Mouse (Mus musculus): ENCODE results near the gene Ahdc1. TPM values are rescaled to one million over a fixed set of nuclear protein-coding genes. Genes with fewer than 3 reads are reported as not detected.

Gene Ahdc1
- total and polyA plus RNA-seq, 3 experiments = 2.5 to 8.8 TPM; not detected in 1

- no peaks in the 10 kb centered on the region for H3K79me2 ChIP-seq (ENCODE audit: control insufficient read depth, insufficient read depth, low read length, poor library complexity)
- no peak overlapping the region for H3K27ac ChIP-seq (ENCODE audit: control insufficient read depth, low read depth, low read length)
- H3K4me1 ChIP-seq (ENCODE audit: control insufficient read depth in 1 of 2, insufficient read depth in 2 of 2, low read length in 2 of 2) = peaks cover 0 to 9% of the 10 kb centered on the region in 2 experiments; a peak in 2 of 4 replicates
- H3K9me3 ChIP-seq (replicated peaks; ENCODE audit: insufficient read depth, low read length) = no peaks in the 10 kb centered on the region
- 0 out of 4 replicates have a peak, but pooled peaks cover 0 to 1% of the 10 kb centered on the region in 2 experiments for H3K27me3 ChIP-seq (ENCODE audit: control insufficient read depth in 1 of 2, insufficient read depth in 2 of 2, low read length in 2 of 2)
- no peak overlapping the region for H3K4me3 ChIP-seq (ENCODE audit: control insufficient read depth in 1 of 2, insufficient read depth in 1 of 2, low read depth in 2 of 2, low read length in 2 of 2)
- no peak overlapping the region for H3K9ac ChIP-seq (ENCODE audit: control insufficient read depth, low read depth, low read length, poor library complexity, severe bottlenecking)
- no peak for DNase-seq (ENCODE audit: low read depth, low spot score)
- TF ChIP-seq RAD21 (IDR thresholded peaks at IDR 0.05; ENCODE audit: low read depth, low read length) = no peak
- no peak for TF ChIP-seq SIN3A (IDR thresholded peaks at IDR 0.05; ENCODE audit: low read length)
- no peak for TF ChIP-seq POLR2A (IDR thresholded peaks at IDR 0.05; ENCODE audit: control insufficient read depth in 1 of 2, insufficient read depth in 1 of 2, low read depth in 1 of 2, low read length in 2 of 2, poor library complexity in 1 of 2)
- TF ChIP-seq CHD1 (IDR thresholded peaks at IDR 0.05; ENCODE audit: low read depth, low read length) = no peak
- TF ChIP-seq POLR2AphosphoS2 (IDR thresholded peaks at IDR 0.05; ENCODE audit: low read length) = no peak
- no peak for TF ChIP-seq KAT2A (conservative IDR thresholded peaks at IDR 0.05; ENCODE audit: low read depth, low read length)
- no peak for TF ChIP-seq MAX (IDR thresholded peaks at IDR 0.05; ENCODE audit: low read length)
- TF ChIP-seq TBP (IDR thresholded peaks at IDR 0.05; ENCODE audit: low read depth, low read length) = no peak
- TF ChIP-seq BHLHE40 (IDR thresholded peaks at IDR 0.05; ENCODE audit: borderline replicate concordance, low read depth, low read length) = no peak
- TF ChIP-seq TCF12 (IDR thresholded peaks at IDR 0.05; ENCODE audit: low read depth, low read length) = no peak
- TF ChIP-seq UBTF (IDR thresholded peaks at IDR 0.05; ENCODE audit: borderline replicate concordance, insufficient read depth, low read depth, low read length) = no peak
- 0 out of 4 replicates have a peak, but pooled peaks cover 0 to 2% of the 10 kb centered on the region in 2 experiments for H3K36me3 ChIP-seq (ENCODE audit: control insufficient read depth in 1 of 2, insufficient read depth in 2 of 2, low read length in 2 of 2)
Measured at GRCm38 (mm10) chr4:133120833-133121321, 109.8 kb downstream of the Ahdc1 start.

GRCm38 (mm10) chr4:133121416-133121815 is 110.4 kb downstream of the Ahdc1 start:
- Histone ChIP-seq H3K9me3 (replicated peaks; ENCODE audit: insufficient read depth, low read length) (no peaks in the 10 kb centered on the region), H3K4me1 (ENCODE audit: control insufficient read depth in 1 of 2, insufficient read depth in 2 of 2, low read length in 2 of 2) (peaks cover 0 to 9% of the 10 kb centered on the region in 2 experiments; a peak in 2 of 4 replicates), H3K9ac (ENCODE audit: control insufficient read depth, low read depth, low read length, poor library complexity, severe bottlenecking) (no peak overlapping the region), H3K36me3 (ENCODE audit: control insufficient read depth in 1 of 2, insufficient read depth in 2 of 2, low read length in 2 of 2) (0 out of 4 replicates have a peak, but pooled peaks cover 0 to 2% of the 10 kb centered on the region in 2 experiments), H3K27me3 (ENCODE audit: control insufficient read depth in 1 of 2, insufficient read depth in 2 of 2, low read length in 2 of 2) (0 out of 4 replicates have a peak, but pooled peaks cover 0 to 1% of the 10 kb centered on the region in 2 experiments), H3K27ac (ENCODE audit: control insufficient read depth, low read depth, low read length) (no peak overlapping the region), H3K79me2 (ENCODE audit: control insufficient read depth, insufficient read depth, low read length, poor library complexity) (no peaks in the 10 kb centered on the region), H3K4me3 (ENCODE audit: control insufficient read depth in 1 of 2, insufficient read depth in 1 of 2, low read depth in 2 of 2, low read length in 2 of 2) (no peak overlapping the region)
- TF ChIP-seq CHD1 (IDR thresholded peaks at IDR 0.05; ENCODE audit: low read depth, low read length) = no peak
- no peak for TF ChIP-seq E2F4 (IDR thresholded peaks at IDR 0.05; ENCODE audit: borderline replicate concordance, low read depth, low read length)
- no peak for TF ChIP-seq POLR2AphosphoS5 (IDR thresholded peaks at IDR 0.05; ENCODE audit: borderline replicate concordance, low read depth, low read length)
- no peak for TF ChIP-seq USF2 (IDR thresholded peaks at IDR 0.05; ENCODE audit: borderline replicate concordance in 1 of 2, insufficient read depth in 1 of 2, low read depth in 1 of 2, low read length in 2 of 2)
- no peak for TF ChIP-seq CTCF (IDR thresholded peaks at IDR 0.05 in 2 of 3, conservative IDR thresholded peaks at IDR 0.05 in 1 of 3; ENCODE audit: control insufficient read depth in 1 of 3, insufficient read depth in 1 of 3, low read depth in 2 of 3, low read length in 3 of 3, poor library complexity in 1 of 3, severe bottlenecking in 1 of 3)
- TF ChIP-seq JUND (IDR thresholded peaks at IDR 0.05; ENCODE audit: low read depth, low read length) = no peak
- TF ChIP-seq MAFK (IDR thresholded peaks at IDR 0.05; ENCODE audit: borderline replicate concordance, low read depth, low read length) = no peak
- TF ChIP-seq MEF2A (IDR thresholded peaks at IDR 0.05; ENCODE audit: extremely low read depth, insufficient replicate concordance, low read depth, low read length, poor library complexity, severe bottlenecking) = no peak
- TF ChIP-seq ZMIZ1 (IDR thresholded peaks at IDR 0.05; ENCODE audit: low read depth, low read length) = no peak
- TF ChIP-seq KAT2A (conservative IDR thresholded peaks at IDR 0.05; ENCODE audit: low read depth, low read length) = no peak
- TF ChIP-seq UBTF (IDR thresholded peaks at IDR 0.05; ENCODE audit: borderline replicate concordance, insufficient read depth, low read depth, low read length) = no peak
- TF ChIP-seq MAX (IDR thresholded peaks at IDR 0.05; ENCODE audit: low read length) = no peak
- no peak for TF ChIP-seq NELFE (IDR thresholded peaks at IDR 0.05; ENCODE audit: low read depth, low read length)
- no peak for TF ChIP-seq RCOR1 (IDR thresholded peaks at IDR 0.05; ENCODE audit: low read depth, low read length)
- no peak for TF ChIP-seq TAL1 (IDR thresholded peaks at IDR 0.05; ENCODE audit: low read length)
- TF ChIP-seq TBP (IDR thresholded peaks at IDR 0.05; ENCODE audit: low read depth, low read length) = no peak
- no peak for TF ChIP-seq USF1 (IDR thresholded peaks at IDR 0.05; ENCODE audit: low read depth, low read length)
- no peak for TF ChIP-seq MYC (IDR thresholded peaks at IDR 0.05; ENCODE audit: low read depth, low read length)
- no peak for TF ChIP-seq POLR2AphosphoS2 (IDR thresholded peaks at IDR 0.05; ENCODE audit: low read length)
- no peak for TF ChIP-seq MAZ (IDR thresholded peaks at IDR 0.05; ENCODE audit: low read depth, low read length)
- no peak for DNase-seq (ENCODE audit: low read depth, low spot score)

All from MEL (cell line).